ENCODE assay signal across 17 mouse cellular contexts in genomic region chr6:17497366-17497765, GRCm38 (mm10).
"Had no signal": no experiment of that assay in that cellular context is flagged by ENCODE, and none has a peak within 500 bp of the region (broad histone marks: within the 10 kb centered on the region; RNA-seq: fewer than 3 reads in every experiment).

No protein-coding gene starts in this region.

- H3K36me3 ChIP-seq: lung, embryonic 15.5 days; midbrain, embryonic 13.5 days; midbrain, embryonic 15.5 days; neural tube, embryonic 12.5 days; stomach, embryonic 15.5 days had no signal

- ATAC-seq: liver, postnatal 0 days; lung, postnatal 0 days; midbrain, embryonic 13.5 days; midbrain, embryonic 15.5 days had no signal

- H3K9ac ChIP-seq: liver, postnatal 0 days; lung, embryonic 15.5 days; midbrain, embryonic 13.5 days; midbrain, embryonic 15.5 days; neural tube, embryonic 12.5 days; stomach, embryonic 15.5 days had no signal

- H3K27ac ChIP-seq: lung, embryonic 15.5 days; macrophage; midbrain, embryonic 13.5 days; midbrain, embryonic 15.5 days; neural tube, embryonic 12.5 days; stomach, embryonic 15.5 days had no signal

- DNase-seq: liver, postnatal 0 days; lung, adult 2 months; lung, postnatal 14 days; lung, postnatal 36 days; right cerebral cortex, postnatal 14 days; thymus, adult 2 months; thymus, postnatal 25 days; thymus, postnatal 4 days had no signal

- H3K4me3 ChIP-seq: lung, embryonic 15.5 days; megakaryocyte, embryonic 14.5 days; midbrain, embryonic 13.5 days; midbrain, embryonic 15.5 days; neural tube, embryonic 12.5 days; stomach, embryonic 15.5 days had no signal

- H3K4me2 ChIP-seq: lung, embryonic 15.5 days; midbrain, embryonic 11.5 days; midbrain, embryonic 13.5 days; midbrain, embryonic 15.5 days; neural tube, embryonic 12.5 days; stomach, embryonic 15.5 days had no signal

- H3K9me3 ChIP-seq: lung, embryonic 15.5 days; megakaryocyte, embryonic 14.5 days; midbrain, embryonic 13.5 days; midbrain, embryonic 15.5 days; neural tube, embryonic 12.5 days; stomach, embryonic 15.5 days had no signal

- H3K27me3 ChIP-seq: lung, embryonic 15.5 days; megakaryocyte, embryonic 14.5 days; midbrain, embryonic 13.5 days; midbrain, embryonic 15.5 days; neural tube, embryonic 12.5 days; stomach, embryonic 15.5 days had no signal

- H3K4me1 ChIP-seq: megakaryocyte, embryonic 14.5 days; midbrain, embryonic 13.5 days; midbrain, embryonic 15.5 days; neural tube, embryonic 12.5 days had no signal
